Mouse (Mus musculus) spleen, adult 2 months (tissue): ENCODE measurements around the gene Rb1.

Experiments used
- CTCF ChIP-seq: fragments of 200-500 bp; IDR thresholded peaks from 2 replicates; pipeline ENCODE4 v1.5.1; 2011; ENCODE audit warnings: mild to moderate bottlenecking, inconsistent platforms; ENCODE audit not compliant: insufficient read depth, insufficient read length, insufficient replicate concordance; ENCODE audit errors: extremely low read depth
- POLR2A ChIP-seq: fragments of 200-500 bp; IDR thresholded peaks from 2 replicates; pipeline ENCODE4 v1.6.1; 2011; ENCODE audit warnings: low read depth, low read length, inconsistent platforms

DNA sequence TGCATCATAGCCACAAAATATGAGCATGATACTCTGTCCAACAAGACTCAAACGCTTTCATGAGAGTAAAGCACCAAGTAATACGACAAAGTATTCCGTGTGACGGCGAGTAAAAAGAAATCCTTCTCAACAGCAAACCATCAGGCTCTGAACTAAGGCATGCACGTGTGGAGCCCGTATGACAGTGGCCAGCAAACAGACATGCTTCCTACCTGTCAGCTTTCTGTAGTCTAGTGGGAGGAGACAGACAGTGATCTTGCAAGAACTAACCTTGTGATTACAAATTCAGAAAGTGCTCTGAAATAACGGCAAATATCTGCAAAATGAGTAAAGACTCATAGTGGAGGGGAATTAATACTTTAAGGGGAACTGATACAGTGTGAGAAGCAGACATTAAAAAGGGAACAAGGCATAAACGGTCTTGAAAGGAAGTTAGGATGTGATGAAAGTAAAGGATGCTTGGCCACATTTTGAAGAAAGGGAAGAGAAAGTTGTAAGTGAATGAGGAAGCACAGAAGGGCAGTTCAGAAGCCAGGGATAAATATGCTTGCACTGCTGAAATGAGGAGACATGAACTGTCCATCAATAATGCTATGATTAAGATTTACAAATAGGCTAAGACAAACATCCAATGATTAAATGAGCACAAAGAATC is 103.2 kb downstream of the Rb1 start:
- no peak for TF ChIP-seq CTCF
- TF ChIP-seq POLR2A, result no peak
